Mouse (Mus musculus): ENCODE results near the gene Gm595. TPM values are rescaled to one million over a fixed set of nuclear protein-coding genes. Genes with fewer than 3 reads are reported as not detected.

The Gm595 gene
- not detected in 2 replicates for polyA plus RNA-seq (2012; rRNA removed)

DNA sequence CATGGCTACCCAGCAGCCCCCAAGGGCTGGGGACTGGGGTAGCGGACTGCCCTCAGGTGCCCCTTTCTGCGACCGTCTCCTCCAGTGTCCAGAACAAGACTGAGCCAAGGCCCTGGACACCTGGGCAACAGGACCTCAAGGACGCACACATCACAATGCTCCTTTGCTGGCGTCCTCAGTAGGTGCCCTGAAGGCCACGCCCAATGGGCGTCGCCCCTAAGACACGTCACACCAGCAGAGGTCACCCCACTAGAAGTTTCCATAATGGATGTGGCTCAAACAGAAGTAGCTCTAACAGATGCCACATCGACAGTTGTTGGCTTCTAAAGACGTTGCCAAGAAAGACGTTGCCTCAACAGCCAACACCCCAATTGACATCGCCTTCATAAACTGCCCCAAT is at the start of gene Gm595:
Gene Gm595, minus strand, starts transcription at position 101 of the 400 bp plus-strand sequence.

Other genes starting within 250 kb of the Gm595 start
- 0.52 and 0.88 TPM in 2 replicates for gene Gpr119, start 203.2 kb downstream of the Gm595 start, polyA plus RNA-seq (2012; rRNA removed)
- 0.48 and 0.72 TPM in 2 replicates for gene Rbmx2, start 182.7 kb downstream of the Gm595 start, polyA plus RNA-seq (2012; rRNA removed)

All from colon, adult 2 months (tissue).